Mouse (Mus musculus): ENCODE data around the gene Glmp. TPM values are rescaled to one million over a fixed set of nuclear protein-coding genes. Genes with fewer than 3 reads are reported as not detected.

Gene Glmp
- polyA plus RNA-seq, 1 experiment from 2014 or later, result 124 TPM

DNA sequence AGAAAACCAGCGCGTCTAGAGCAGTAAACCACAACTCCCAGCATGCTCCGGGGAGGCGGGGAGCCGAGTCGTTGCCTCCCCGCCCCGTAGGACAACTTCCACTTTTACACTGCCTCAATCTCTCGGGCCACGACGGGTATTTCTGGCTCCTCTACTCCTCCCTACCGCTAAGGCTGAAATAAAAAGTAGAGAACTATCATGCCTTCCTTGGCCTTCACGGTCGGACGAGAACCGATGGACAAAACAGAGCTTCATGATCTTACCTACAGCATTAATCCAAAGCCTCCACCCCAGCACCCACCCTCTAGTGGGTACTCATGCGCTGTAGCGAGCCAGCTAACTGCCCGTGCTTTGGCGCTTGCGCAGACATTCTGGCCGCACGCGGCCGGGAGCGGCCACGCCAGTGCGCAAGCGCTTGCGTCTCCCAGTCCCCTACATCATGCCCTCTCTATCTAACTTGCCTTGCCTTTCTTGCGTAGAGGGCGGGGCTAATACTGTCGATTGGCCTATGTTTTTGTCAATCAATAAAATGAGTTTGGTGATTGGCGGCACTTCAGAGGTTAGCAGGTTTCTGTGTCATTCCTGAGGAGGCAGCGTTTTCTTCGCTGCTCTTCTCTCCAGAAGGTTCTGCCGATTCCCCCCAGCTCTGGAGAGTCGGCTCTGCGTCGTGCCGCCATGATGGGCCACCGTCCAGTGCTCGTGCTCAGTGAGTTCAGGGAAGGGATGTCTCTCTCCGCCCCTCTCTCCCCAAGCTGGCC, 28.1 kb upstream of the Glmp start, which contains the start of the genes Tsacc and Cct3:
Gene Tsacc (minus strand): TSS at position 439 of the 758 bp plus-strand sequence.
Gene Cct3 (plus strand): TSS at position 556 of the 758 bp plus-strand sequence.
- no peaks in the 10 kb centered on the region for H3K27me3 ChIP-seq (ENCODE audit: poor library complexity, severe bottlenecking)
- DNase-seq (ENCODE audit: extremely low spot score, low spot score), result peak; percentile 95
- H3K9me3 ChIP-seq, result no peaks in the 10 kb centered on the region
- peak within 1 kb of the TSS; percentile 84 for H3K4me3 ChIP-seq
- under 1% methylated on average over 44 of the region's 44 CpGs for WGBS
- H3K27ac ChIP-seq, result peak within 1 kb of the TSS; percentile 96
- H3K4me1 ChIP-seq, result peaks cover 28% of the 10 kb centered on the region
- peaks cover 36% of the 10 kb centered on the region for H3K36me3 ChIP-seq (replicated peaks)

GRCm38 (mm10) chr3:88297321-88297851, 27.4 kb upstream of the Glmp start:
- Histone ChIP-seq H3K9me3 (no peaks in the 10 kb centered on the region), H3K4me1 (peaks cover 28% of the 10 kb centered on the region), H3K27ac (peak overlapping the region; percentile 96), H3K27me3 (ENCODE audit: poor library complexity, severe bottlenecking) (no peaks in the 10 kb centered on the region), H3K4me3 (peak overlapping the region; percentile 84), H3K36me3 (replicated peaks) (peaks cover 42% of the 10 kb centered on the region)
- DNase-seq (ENCODE audit: extremely low spot score, low spot score), result no peak
- under 1% methylated on average over 30 of the region's 30 CpGs for WGBS

GRCm38 (mm10) chr3:88299172-88299571, 25.7 kb upstream of the Glmp start:
- Histone ChIP-seq H3K4me1 (peaks cover 28% of the 10 kb centered on the region), H3K4me3 (peak overlapping the region; percentile 84; the same call in 1 of the 2 replicates), H3K9me3 (no peaks in the 10 kb centered on the region), H3K36me3 (replicated peaks) (peaks cover 60% of the 10 kb centered on the region), H3K27ac (no peak overlapping the region), H3K27me3 (ENCODE audit: poor library complexity, severe bottlenecking) (no peaks in the 10 kb centered on the region)
- DNase-seq (ENCODE audit: extremely low spot score, low spot score), result no peak
- 89% methylated on average over 1 of the region's 1 CpGs for WGBS

GRCm38 (mm10) chr3:88328956-88329355, 4.1 kb downstream of the Glmp start:
- H3K27ac ChIP-seq, result no peak overlapping the region
- peaks cover 23% of the 10 kb centered on the region for H3K4me1 ChIP-seq
- no peak for DNase-seq (ENCODE audit: extremely low spot score, low spot score)
- H3K36me3 ChIP-seq (replicated peaks), result peaks cover 61% of the 10 kb centered on the region
- no peaks in the 10 kb centered on the region for H3K9me3 ChIP-seq
- H3K27me3 ChIP-seq (ENCODE audit: poor library complexity, severe bottlenecking), result no peaks in the 10 kb centered on the region
- no peak overlapping the region for H3K4me3 ChIP-seq
- WGBS, result 85% methylated on average over 5 of the region's 5 CpGs

- no peaks in the 10 kb centered on the region for H3K9me3 ChIP-seq
- 25% methylated on average over 2 of the region's 2 CpGs for whole genome bisulfite sequencing
- H3K4me3 ChIP-seq, result no peak overlapping the region
- no peak overlapping the region for H3K27ac ChIP-seq
- H3K27me3 ChIP-seq (ENCODE audit: poor library complexity, severe bottlenecking), result no peaks in the 10 kb centered on the region
- DNase-seq (ENCODE audit: extremely low spot score, low spot score), result no peak
- peaks cover 20% of the 10 kb centered on the region for H3K4me1 ChIP-seq
- peaks cover 57% of the 10 kb centered on the region for H3K36me3 ChIP-seq (replicated peaks)
Observed at GRCm38 (mm10) chr3:88331282-88331681, 6.5 kb downstream of the Glmp start.

DNA sequence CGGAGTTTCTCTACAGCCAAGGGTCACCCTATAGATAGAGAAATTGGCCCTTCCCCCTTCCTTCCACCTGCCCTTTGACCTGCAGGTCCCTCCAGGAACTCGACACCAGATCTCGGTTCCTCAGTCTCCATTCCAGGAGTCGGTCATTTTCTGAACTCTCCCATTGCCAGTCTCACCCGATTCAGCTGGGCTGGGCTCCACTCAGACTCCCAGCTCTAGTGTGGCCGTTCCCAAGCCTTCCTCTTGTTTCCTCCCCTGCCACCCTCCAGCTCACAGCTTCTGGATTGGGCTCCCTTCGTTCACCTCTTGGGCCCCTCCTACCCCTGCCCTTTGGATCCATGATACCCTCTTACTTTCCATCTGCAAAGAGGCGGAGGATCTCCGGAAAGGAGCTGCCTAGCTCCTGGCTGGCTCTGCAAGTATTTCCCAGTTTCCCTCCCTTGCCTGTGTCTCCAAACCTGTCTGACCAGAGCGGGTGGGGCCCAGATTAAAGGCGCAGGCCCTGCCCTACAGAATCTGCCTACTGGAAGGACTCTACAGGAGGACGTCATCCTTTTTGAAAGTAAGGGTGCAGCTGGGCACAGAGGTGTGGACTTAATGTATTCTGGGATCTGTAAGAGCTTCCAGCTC, 9.3 kb downstream of the Glmp start:
- H3K9me3 ChIP-seq, result no peaks in the 10 kb centered on the region
- H3K27me3 ChIP-seq (ENCODE audit: poor library complexity, severe bottlenecking), result no peaks in the 10 kb centered on the region
- no peak for DNase-seq (ENCODE audit: extremely low spot score, low spot score)
- H3K27ac ChIP-seq, result peak overlapping the region; percentile 99
- H3K4me3 ChIP-seq, result peak overlapping the region; percentile 94; the same call in 1 of the 2 replicates
- peaks cover 43% of the 10 kb centered on the region for H3K36me3 ChIP-seq (replicated peaks)
- peaks cover 39% of the 10 kb centered on the region for H3K4me1 ChIP-seq
- WGBS, result 56% methylated on average over 12 of the region's 12 CpGs

GRCm38 (mm10) chr3:88334902-88335435, 10.1 kb downstream of the Glmp start:
- H3K27ac ChIP-seq, result peak overlapping the region; percentile 99

DNA sequence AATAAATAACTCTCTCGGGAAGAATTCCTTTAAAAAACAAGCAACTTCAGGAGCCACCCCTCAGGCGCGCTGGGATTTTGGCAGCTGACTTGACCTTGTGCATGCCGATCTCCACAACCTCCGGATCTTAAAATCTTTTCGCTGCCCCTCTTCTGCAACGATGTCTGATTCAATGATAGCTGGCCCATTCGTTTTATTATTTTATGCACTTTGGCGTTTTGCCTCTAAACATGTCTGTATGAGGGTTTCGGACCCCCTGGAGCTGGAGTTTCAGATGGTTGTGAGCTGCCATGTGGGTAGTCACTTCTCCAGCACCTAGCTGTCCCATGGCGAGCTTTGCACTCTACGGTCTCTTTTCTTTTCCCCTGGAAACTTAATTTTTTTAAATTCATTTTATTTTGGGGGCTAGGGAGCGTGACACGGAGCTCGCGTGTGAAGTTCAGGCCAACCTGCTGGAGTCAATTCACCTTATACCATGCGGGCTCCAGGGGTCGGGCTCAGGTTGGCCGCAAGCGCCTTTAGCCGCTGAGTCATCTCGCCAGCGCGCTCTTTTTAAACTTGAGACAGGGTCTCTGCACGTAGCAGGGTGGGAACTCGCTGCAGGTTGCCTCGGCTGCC, 10.7 kb downstream of the Glmp start:
- Histone ChIP-seq H3K4me3 (peak overlapping the region; percentile 94), H3K36me3 (replicated peaks) (peaks cover 36% of the 10 kb centered on the region)

More at GRCm38 (mm10) chr3:88334902-88335435, 10.1 kb downstream of the Glmp start:
- peaks cover 37% of the 10 kb centered on the region for H3K36me3 ChIP-seq (replicated peaks)
- DNase-seq (ENCODE audit: extremely low spot score, low spot score), result no peak
- H3K27me3 ChIP-seq (ENCODE audit: poor library complexity, severe bottlenecking), result no peaks in the 10 kb centered on the region
- H3K4me1 ChIP-seq, result peaks cover 41% of the 10 kb centered on the region
- H3K9me3 ChIP-seq, result no peaks in the 10 kb centered on the region
- H3K4me3 ChIP-seq, result peak overlapping the region; percentile 94
- WGBS, result 40% methylated on average over 3 of the region's 3 CpGs

DNA sequence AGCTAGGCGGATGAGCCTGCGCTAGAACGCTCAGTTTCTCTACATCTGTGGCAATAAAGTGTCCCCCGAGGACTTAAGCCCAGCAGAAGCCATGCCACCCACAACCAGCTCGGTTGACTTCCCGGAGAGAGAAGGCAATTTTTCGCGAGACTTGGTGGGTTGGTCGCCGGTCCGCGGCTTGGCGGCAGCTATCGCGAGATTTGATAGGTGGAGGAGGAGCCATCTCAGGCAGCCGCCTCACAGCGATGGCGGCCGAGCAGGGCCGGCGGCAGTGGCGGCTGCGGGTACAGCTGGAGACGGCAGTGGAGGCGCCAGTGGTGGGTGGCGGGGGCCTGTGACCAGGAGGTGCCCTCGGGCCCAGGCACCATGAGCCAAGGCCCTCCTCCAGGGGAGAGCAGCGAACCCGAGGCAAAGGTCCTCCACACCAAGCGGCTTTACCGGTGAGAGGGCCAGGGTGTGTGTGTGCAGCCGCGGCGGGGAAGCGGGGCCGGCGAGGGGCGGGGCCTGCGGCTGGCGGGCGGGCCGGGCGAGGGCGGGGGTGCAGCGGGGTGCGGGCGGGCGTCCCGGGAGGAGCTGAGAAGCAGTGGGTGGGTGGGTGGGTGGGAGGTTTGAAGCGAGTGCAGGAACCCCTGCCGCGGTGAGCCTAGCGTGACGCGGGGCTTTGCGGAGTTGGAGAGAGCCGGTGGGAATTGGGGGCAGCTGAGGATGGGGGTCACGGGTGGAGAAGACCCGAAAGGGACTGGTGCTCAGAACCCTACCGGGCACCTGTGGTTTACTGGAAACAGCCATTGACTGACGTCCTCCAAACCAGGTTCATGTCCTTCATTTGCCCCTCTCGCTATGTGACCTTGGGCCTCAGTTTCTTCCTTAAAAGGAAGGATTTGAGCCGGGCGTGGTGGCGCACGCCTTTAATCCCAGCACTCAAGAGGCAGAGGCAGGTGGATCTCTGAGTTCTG, 11.5 kb downstream of the Glmp start, which contains the start of the genes Tmem79 and Smg5:
Gene Tmem79 (minus strand): TSS at position 91 of the 956 bp plus-strand sequence.
Gene Smg5 (plus strand): TSS at position 203 of the 956 bp plus-strand sequence.
- Histone ChIP-seq H3K36me3 (replicated peaks) (peaks cover 41% of the 10 kb centered on the region), H3K9me3 (no peaks in the 10 kb centered on the region), H3K27ac (peak within 1 kb of the TSS; percentile 99), H3K4me3 (peak within 1 kb of the TSS; percentile 94), H3K4me1 (peaks cover 41% of the 10 kb centered on the region), H3K27me3 (ENCODE audit: poor library complexity, severe bottlenecking) (no peaks in the 10 kb centered on the region)
- peak; percentile 97 for DNase-seq (ENCODE audit: extremely low spot score, low spot score)
- 3% methylated on average over 60 of the region's 66 CpGs for WGBS

More for the DNA sequence above, 10.7 kb downstream of the Glmp start:
- 3% methylated on average over 27 of the region's 27 CpGs for WGBS
- Histone ChIP-seq H3K4me1 (peaks cover 41% of the 10 kb centered on the region), H3K27me3 (ENCODE audit: poor library complexity, severe bottlenecking) (no peaks in the 10 kb centered on the region), H3K9me3 (no peaks in the 10 kb centered on the region), H3K27ac (peak overlapping the region; percentile 99)
- DNase-seq (ENCODE audit: extremely low spot score, low spot score), result no peak

DNA sequence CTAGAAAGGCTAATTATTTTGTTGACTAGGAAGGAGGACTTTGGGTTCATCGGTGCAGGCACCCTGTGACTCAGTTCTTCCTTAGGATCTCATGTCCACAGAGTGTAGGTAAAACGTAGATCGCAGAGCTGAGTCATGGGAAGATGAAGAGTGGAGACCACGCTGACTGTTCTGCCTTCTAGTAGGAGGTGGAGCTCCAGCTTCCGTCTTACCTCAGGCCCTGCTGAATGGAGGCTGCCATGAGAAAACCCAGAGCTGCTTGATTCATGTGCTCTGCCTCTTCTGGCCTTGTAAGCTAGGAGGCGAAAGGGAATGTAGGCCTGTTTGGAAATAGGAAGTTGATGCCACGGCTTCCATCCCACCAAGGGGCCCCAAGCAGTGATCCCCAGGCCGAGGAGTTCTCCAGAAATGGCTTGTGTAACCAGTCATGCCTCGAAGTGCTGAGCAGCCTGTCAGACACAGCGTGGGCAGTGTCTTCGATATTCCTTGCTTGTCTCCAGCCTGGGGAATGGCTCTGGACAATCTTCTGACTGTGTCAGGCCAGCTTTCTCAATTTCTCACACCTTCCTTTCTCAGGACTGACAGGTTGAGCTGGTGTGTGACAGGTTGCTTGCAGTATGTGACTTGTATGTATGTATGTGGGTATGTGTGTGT, 12.7 kb downstream of the Glmp start:
- DNase-seq (ENCODE audit: extremely low spot score, low spot score), result no peak

DNA sequence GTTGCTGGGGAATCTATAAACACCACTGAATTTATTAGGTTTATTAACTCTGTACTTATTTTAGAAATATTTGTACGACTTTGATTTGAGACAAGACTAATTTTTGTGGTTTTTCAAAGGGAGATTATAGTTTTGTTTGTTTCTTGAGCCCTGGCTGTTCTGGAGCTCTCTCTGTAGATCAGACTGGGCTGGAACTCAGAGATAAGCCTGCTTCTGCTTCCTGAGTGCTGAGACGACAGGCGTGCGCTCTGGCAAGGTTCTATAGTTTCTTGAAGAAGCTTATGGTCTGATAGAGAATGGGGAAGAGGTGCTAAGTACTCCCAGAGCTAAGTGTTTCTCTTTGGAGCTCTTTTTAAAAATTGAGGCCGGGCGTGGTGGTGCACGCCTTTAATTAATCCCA, 13.5 kb downstream of the Glmp start:
- WGBS, result 92% methylated on average over 7 of the region's 7 CpGs
- no peaks in the 10 kb centered on the region for H3K27me3 ChIP-seq (ENCODE audit: poor library complexity, severe bottlenecking)
- no peak overlapping the region for H3K27ac ChIP-seq
- peaks cover 48% of the 10 kb centered on the region for H3K36me3 ChIP-seq (replicated peaks)
- H3K9me3 ChIP-seq, result no peaks in the 10 kb centered on the region
- DNase-seq (ENCODE audit: extremely low spot score, low spot score), result no peak
- H3K4me1 ChIP-seq, result peaks cover 41% of the 10 kb centered on the region
- H3K4me3 ChIP-seq, result no peak overlapping the region

More for the DNA sequence above, 12.7 kb downstream of the Glmp start:
- Histone ChIP-seq H3K9me3 (no peaks in the 10 kb centered on the region), H3K4me1 (peaks cover 41% of the 10 kb centered on the region), H3K27me3 (ENCODE audit: poor library complexity, severe bottlenecking) (no peaks in the 10 kb centered on the region), H3K36me3 (replicated peaks) (peaks cover 48% of the 10 kb centered on the region), H3K27ac (no peak overlapping the region), H3K4me3 (peak overlapping the region; percentile 94)
- 92% methylated on average over 11 of the region's 11 CpGs for WGBS
